Mouse (Mus musculus) limb, embryonic 13.5 days (tissue): Measurements from ENCODE around the gene Pdss2. TPM values are rescaled to one million over a fixed set of nuclear protein-coding genes. Genes with fewer than 3 reads are reported as not detected.

Experiments
- ATAC-seq: fragments of 200-750 bp; cut with Nextera tagmentation; 2 replicates; pipeline ENCODE4 v1.8.0; 2017; ENCODE audit warnings: low read depth, moderate number of reproducible peaks, moderate TSS enrichment; ENCODE audit not compliant: low FRiP score
- H3K27ac ChIP-seq: fragments of 300-500 bp; sonication (generic); 2 replicates; pipeline ENCODE4 v1.5.1; 2015; ENCODE audit warnings: inconsistent platforms, mild to moderate bottlenecking, moderate library complexity
- H3K27me3 ChIP-seq: fragments of 300-500 bp; sonication (generic); 2 replicates; pipeline ENCODE4 v1.6.1; 2015; ENCODE audit warnings: mild to moderate bottlenecking, inconsistent platforms
- H3K36me3 ChIP-seq: fragments of 300-500 bp; sonication (generic); 2 replicates; pipeline ENCODE4 v1.6.1; 2015; ENCODE audit warnings: inconsistent platforms, mild to moderate bottlenecking, moderate library complexity
- H3K4me1 ChIP-seq: fragments of 300-500 bp; sonication (generic); 2 replicates; pipeline ENCODE4 v1.6.1; 2015; ENCODE audit warnings: inconsistent platforms
- H3K4me2 ChIP-seq: fragments of 300-500 bp; sonication (generic); replicated peaks from 2 replicates; pipeline ENCODE4 v1.6.1; 2015; ENCODE audit warnings: inconsistent platforms, mild to moderate bottlenecking, moderate library complexity
- H3K4me3 ChIP-seq: fragments of 300-500 bp; sonication (generic); 2 replicates; pipeline ENCODE4 v1.5.1; 2015; ENCODE audit warnings: moderate library complexity, mild to moderate bottlenecking, inconsistent platforms
- H3K9ac ChIP-seq: fragments of 300-500 bp; sonication (generic); 2 replicates; pipeline ENCODE4 v1.6.1; 2015; ENCODE audit warnings: mild to moderate bottlenecking, inconsistent platforms
- H3K9me3 ChIP-seq: fragments of 300-500 bp; sonication (generic); 2 replicates; pipeline ENCODE4 v1.6.1; 2016; ENCODE audit warnings: inconsistent platforms
- whole genome bisulfite sequencing: fragments of 180-500 bp; shearing (Covaris S2); methylation state at CpG from one replicate; pipeline ENCODE4 v1.1.7; 2015; 5-methylcytosine and 5-hydroxymethylcytosine counted together
- polyA plus RNA-seq: library from polyadenylated mRNA; unstranded; fragments of >200 nt; fragmentation: Nextera tagmentation; extraction: Ambion mirVana; gene quantifications from 2 replicates; pipeline ENCODE4 v1.2.1, GENCODE M21; 2015

Pdss2 gene
- polyA plus RNA-seq, 1 experiment from 2014 or later = 12.7 TPM

DNA sequence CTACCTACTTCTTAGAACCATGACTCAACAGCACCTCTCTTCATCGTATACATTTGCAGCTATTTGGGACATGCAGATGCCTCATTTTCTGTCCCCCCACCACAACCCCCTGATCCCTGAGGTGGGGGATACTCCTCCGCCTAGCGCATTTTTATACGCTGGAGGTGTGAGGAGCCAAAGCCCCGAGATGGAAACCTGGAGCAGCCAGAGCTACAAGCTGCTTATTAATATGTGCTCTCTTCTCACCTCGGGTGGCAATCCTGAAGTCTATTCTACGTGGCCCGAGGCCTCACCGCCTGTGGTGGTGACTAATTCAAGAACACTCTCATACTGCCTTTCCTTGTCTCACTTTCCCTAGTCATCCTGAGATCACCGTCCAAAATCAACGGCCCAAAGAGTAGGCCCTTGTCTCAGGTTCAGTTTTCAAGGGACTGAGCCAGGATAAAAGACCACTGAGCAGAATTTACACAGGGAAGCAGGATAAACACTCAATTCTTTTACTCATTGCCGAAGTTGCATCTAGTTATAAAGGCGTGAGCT lies 3.9 kb upstream of the Pdss2 start:
- Histone ChIP-seq H3K9ac (no peak overlapping the region), H3K27ac (no peak overlapping the region)

DNA sequence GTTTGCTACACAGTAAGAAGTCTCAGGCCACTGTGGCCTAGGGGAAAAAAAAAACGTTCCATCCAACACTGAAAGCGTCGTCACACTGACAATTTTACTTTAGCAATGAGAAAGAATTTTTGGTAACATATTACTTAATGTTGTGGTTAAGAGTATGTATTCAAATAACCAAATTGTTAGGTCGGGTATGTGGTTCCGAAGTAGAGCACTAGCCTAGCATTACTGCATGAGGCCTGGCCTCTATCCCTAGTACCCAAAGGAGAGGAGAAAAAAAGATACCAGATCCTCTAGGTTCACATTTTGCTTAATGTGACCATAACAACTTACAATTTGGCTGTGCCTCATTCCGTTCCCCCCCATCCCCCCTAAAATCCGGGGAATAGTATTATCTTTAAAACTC lies 807 bp upstream of the Pdss2 start:
- no peak for ATAC-seq
- H3K4me1 ChIP-seq = peaks cover 13% of the 10 kb centered on the region; the same call in 1 of the 2 replicates
- peak overlapping the region; percentile 75 for H3K4me2 ChIP-seq
- peak overlapping the region; percentile 97 for H3K9ac ChIP-seq
- H3K4me3 ChIP-seq = peak overlapping the region; percentile 62
- peak overlapping the region; percentile 90 for H3K27ac ChIP-seq
- H3K9me3 ChIP-seq = no peaks in the 10 kb centered on the region
- H3K36me3 ChIP-seq = no peaks in the 10 kb centered on the region
- 20% methylated on average over 7 of the region's 7 CpGs for WGBS
- H3K27me3 ChIP-seq = no peaks in the 10 kb centered on the region

More for the DNA sequence above, 3.9 kb upstream of the Pdss2 start:
- Histone ChIP-seq H3K27me3 (no peaks in the 10 kb centered on the region), H3K4me1 (peaks cover 9% of the 10 kb centered on the region; the same call in 1 of the 2 replicates), H3K4me2 (no peak overlapping the region), H3K9me3 (no peaks in the 10 kb centered on the region), H3K4me3 (no peak overlapping the region), H3K36me3 (no peaks in the 10 kb centered on the region)
- no peak for ATAC-seq
- WGBS = 91% methylated on average over 13 of the region's 13 CpGs

DNA sequence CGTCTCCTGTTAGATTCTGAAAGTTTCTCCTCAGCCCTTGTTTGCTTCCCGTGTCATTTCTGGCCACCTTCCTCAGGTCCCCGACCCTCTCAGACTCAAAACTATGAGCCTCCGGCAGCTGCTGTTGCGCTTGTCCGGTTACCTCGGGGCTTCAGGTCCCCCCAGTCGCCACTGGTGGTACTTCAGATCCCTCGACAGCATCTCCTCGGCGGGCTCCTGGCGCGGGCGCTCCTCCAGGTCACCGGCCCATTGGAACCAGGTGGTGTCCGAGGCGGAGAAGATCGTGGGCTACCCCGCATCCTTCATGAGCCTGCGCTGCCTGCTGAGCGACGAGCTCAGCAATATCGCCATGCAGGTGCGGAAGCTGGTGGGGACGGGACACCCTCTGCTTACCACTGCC lies 373 bp downstream of the Pdss2 start:
- Histone ChIP-seq H3K9ac (peak overlapping the region; percentile 69), H3K27ac (peak overlapping the region; percentile 82), H3K4me1 (peaks cover 13% of the 10 kb centered on the region; the same call in 1 of the 2 replicates), H3K36me3 (no peaks in the 10 kb centered on the region), H3K9me3 (no peaks in the 10 kb centered on the region), H3K4me3 (peak overlapping the region; percentile 62), H3K4me2 (peak overlapping the region; percentile 75), H3K27me3 (no peaks in the 10 kb centered on the region)
- ATAC-seq = peak; percentile 60; the same call in 1 of the 2 replicates
- under 1% methylated on average over 25 of the region's 25 CpGs for WGBS

DNA sequence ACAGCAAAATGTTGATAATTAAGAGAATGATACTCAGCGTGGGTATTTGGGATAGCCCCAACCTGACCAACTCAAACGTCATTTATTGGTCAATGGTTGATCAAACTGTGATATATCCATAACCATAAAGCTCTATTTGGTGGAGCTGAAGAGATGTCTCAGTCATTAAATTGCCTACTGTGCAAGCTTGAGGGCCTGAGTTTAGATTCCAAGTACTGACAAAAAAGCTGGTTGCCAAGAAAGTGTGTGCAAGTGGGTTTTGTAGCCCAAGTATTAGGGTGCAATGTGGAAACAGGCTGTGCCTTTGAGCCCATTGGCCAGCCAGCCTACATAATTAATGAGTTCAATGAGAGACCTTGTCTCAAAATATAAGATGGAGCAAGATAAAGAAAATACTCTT lies 2.1 kb downstream of the Pdss2 start:
- no peaks in the 10 kb centered on the region for H3K27me3 ChIP-seq
- no peak overlapping the region for H3K27ac ChIP-seq
- 84% methylated on average over 2 of the region's 2 CpGs for WGBS
- H3K4me3 ChIP-seq = no peak overlapping the region
- no peaks in the 10 kb centered on the region for H3K36me3 ChIP-seq
- no peaks in the 10 kb centered on the region for H3K9me3 ChIP-seq
- no peak overlapping the region for H3K4me2 ChIP-seq
- H3K9ac ChIP-seq = no peak overlapping the region
- ATAC-seq = no peak
- H3K4me1 ChIP-seq = peaks cover 13% of the 10 kb centered on the region; the same call in 1 of the 2 replicates

DNA sequence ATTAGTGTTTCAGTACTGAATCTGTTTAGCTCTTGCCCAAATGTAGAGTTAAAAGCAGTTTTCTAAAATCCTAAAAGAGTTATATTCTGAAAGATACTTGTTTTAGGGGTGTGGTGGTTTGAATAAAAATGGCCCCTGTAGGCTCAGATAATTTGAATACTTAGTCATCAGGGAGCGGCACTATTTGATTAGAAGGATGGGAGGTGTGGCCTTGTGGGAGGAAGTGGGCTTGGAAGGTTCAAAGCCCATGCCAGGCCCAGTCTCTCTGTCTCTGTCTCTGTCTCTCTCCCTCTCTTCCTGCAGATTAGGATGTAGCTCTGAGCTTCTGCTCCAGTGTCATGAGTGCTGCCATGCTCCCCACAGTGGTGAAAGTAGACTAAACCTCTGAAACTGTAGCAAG lies 5.1 kb downstream of the Pdss2 start:
- Histone ChIP-seq H3K4me3 (no peak overlapping the region), H3K9me3 (no peaks in the 10 kb centered on the region), H3K4me2 (no peak overlapping the region), H3K9ac (no peak overlapping the region), H3K36me3 (no peaks in the 10 kb centered on the region), H3K4me1 (peaks cover 13% of the 10 kb centered on the region; the same call in 1 of the 2 replicates), H3K27ac (no peak overlapping the region), H3K27me3 (no peaks in the 10 kb centered on the region)
- 83% methylated on average over 1 of the region's 1 CpGs for WGBS
- ATAC-seq = no peak

DNA sequence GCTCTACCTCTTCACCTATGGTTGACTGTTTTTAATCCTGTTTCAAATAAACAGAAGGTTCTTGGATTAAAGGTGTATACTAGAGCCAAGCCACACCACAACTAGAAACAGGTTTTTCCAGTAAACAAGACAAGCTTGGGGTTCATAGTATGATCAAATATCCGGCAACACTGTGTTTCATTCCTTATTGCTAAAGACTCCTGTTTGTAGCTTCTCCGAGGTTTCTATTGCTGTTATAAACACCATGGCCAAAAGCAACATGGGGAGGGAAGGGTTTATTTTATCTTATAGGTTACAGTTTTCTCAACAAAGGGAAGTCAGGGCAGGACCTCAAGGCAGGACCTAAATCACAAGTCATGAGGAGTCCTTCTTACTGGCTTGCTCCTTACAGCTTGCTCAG lies 8.0 kb downstream of the Pdss2 start:
- 87% methylated on average over 2 of the region's 2 CpGs for WGBS
- Histone ChIP-seq H3K4me1 (0 out of 2 replicates have a peak, but pooled peaks cover 5% of the 10 kb centered on the region), H3K4me3 (no peak overlapping the region), H3K27ac (no peak overlapping the region), H3K4me2 (no peak overlapping the region), H3K27me3 (no peaks in the 10 kb centered on the region), H3K36me3 (no peaks in the 10 kb centered on the region), H3K9ac (no peak overlapping the region), H3K9me3 (no peaks in the 10 kb centered on the region)
- no peak for ATAC-seq

DNA sequence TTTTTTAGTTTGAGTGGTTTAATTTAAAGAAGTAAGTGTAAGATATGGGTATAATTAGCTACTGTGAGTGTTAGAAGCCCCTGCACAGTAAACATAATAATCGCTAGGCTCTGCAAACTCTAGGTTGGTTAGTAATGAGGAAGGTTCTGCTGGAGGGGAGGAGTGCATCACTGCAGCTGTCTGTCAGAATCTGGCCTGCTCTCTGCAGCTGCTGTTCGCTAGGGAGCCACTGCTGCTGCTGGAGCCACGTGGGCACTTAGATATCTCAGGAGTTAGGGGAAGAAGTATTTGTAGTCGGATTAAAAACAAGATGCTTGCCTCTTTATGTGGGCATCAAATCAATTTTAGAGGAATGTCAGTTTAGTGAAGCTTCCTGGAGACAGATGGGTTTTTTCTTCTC lies 13.2 kb downstream of the Pdss2 start:
- 43% methylated on average over 4 of the region's 4 CpGs for WGBS

DNA sequence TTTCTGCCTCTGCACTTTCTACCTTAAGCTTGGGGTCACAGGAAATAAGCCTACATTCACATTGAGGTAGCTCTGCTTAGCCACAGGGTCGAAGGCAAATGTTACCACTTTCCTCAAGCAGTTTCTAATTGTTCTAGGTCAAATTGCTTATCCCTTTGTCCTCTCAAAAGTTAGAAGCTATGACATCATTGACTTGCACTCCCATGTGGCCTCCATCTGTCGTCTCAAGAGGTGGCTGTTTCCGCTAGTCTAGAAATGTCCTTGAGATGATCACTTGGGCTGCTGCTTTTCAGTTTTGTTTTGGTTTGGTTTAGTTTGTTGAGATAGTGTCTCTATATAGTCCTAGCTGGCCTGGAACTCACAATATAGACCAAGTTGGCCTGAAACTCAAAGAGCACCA lies 13.7 kb downstream of the Pdss2 start:
- no peak for ATAC-seq
- Histone ChIP-seq H3K36me3 (0 out of 2 replicates have a peak, but pooled peaks cover 2% of the 10 kb centered on the region), H3K9ac (0 out of 2 replicates have a peak overlapping the region, but pooled peaks have one; percentile 19), H3K27me3 (no peaks in the 10 kb centered on the region), H3K4me2 (no peak overlapping the region), H3K9me3 (peaks cover 8% of the 10 kb centered on the region; the same call in 1 of the 2 replicates), H3K4me3 (no peak overlapping the region), H3K27ac (no peak overlapping the region), H3K4me1 (0 out of 2 replicates have a peak, but pooled peaks cover 5% of the 10 kb centered on the region)
- 77% methylated on average over 3 of the region's 3 CpGs for WGBS

More for the DNA sequence above, 13.2 kb downstream of the Pdss2 start:
- H3K4me2 ChIP-seq = no peak overlapping the region
- no peaks in the 10 kb centered on the region for H3K27me3 ChIP-seq
- no peak overlapping the region for H3K27ac ChIP-seq
- H3K4me1 ChIP-seq = 0 out of 2 replicates have a peak, but pooled peaks cover 5% of the 10 kb centered on the region
- H3K9ac ChIP-seq = 0 out of 2 replicates have a peak overlapping the region, but pooled peaks have one; percentile 19
- no peaks in the 10 kb centered on the region for H3K36me3 ChIP-seq
- ATAC-seq = no peak
- peaks cover 4% of the 10 kb centered on the region; the same call in 1 of the 2 replicates for H3K9me3 ChIP-seq
- no peak overlapping the region for H3K4me3 ChIP-seq

DNA sequence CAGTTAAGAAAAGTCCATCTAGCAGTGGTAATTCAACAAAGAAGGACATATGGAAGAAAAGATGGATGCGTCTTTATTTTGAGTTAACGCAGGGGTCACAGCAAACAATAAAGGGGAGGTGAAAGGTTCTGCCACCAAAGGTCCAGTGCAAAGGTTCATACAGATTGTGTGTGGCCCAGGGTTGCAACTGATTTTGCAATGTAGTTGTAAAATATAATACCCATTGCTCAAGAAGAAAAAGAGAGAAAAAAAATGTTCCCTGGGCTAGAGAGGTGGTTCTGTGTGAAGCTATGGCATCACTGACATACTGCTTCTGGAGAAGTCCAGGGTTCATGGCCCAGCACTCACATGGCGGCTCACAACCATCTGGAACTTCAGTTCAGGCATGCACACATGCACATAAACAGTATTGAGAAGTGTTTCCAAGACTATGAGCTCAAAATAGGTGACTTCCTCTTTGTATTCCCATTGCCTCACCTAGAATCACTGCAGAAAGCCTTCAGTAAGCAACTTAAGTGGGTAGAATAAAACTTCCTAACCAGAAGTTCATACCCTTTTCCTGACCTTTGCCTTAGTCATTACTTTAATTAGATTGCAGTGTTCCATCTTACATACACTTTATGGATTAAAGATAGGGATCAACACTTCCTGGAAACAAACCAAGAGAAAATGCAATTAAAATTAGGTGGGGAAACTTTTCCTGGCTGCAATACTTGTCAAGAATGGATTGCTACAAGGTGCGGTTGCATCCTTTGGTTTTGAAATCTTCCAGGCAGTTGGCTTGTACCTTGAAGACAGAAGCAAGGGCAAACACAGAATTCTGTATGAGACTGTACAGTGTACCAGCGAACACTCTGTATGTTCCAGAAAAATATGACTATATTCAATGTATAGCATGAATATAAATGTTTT lies 14.7 kb downstream of the Pdss2 start:
- Histone ChIP-seq H3K36me3 (0 out of 2 replicates have a peak, but pooled peaks cover 3% of the 10 kb centered on the region), H3K27me3 (no peaks in the 10 kb centered on the region), H3K4me1 (no peaks in the 10 kb centered on the region), H3K27ac (no peak overlapping the region), H3K9me3 (peaks cover 10% of the 10 kb centered on the region; the same call in 1 of the 2 replicates), H3K4me3 (no peak overlapping the region), H3K4me2 (no peak overlapping the region), H3K9ac (no peak overlapping the region)
- whole genome bisulfite sequencing = 93% methylated on average over 5 of the region's 5 CpGs
- no peak for ATAC-seq

DNA sequence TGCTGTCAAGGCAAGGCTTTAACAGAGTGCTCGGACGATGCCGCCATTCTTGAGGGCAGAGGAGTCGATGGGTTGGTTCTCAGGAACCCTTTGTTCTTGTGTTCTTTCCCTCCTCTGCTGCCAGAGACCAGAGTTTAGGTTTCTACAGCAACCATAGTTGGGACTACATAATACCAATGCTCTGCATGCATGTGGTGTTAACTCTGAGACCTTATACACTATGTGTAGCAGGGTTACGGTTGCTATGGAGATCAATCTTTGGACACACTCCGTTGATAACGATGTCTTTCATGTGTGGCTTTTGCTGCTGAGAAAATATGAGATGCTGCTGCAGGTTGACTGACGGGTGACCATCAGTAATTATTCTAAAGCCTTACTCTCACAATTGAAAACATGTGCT lies 20.9 kb downstream of the Pdss2 start:
- Histone ChIP-seq H3K9ac (no peak overlapping the region), H3K36me3 (0 out of 2 replicates have a peak, but pooled peaks cover 3% of the 10 kb centered on the region), H3K4me3 (no peak overlapping the region), H3K4me2 (no peak overlapping the region), H3K4me1 (peaks cover 27% of the 10 kb centered on the region), H3K9me3 (peaks cover 10% of the 10 kb centered on the region; the same call in 1 of the 2 replicates), H3K27ac (no peak overlapping the region), H3K27me3 (no peaks in the 10 kb centered on the region)
- no peak for ATAC-seq
- WGBS = 85% methylated on average over 8 of the region's 8 CpGs

DNA sequence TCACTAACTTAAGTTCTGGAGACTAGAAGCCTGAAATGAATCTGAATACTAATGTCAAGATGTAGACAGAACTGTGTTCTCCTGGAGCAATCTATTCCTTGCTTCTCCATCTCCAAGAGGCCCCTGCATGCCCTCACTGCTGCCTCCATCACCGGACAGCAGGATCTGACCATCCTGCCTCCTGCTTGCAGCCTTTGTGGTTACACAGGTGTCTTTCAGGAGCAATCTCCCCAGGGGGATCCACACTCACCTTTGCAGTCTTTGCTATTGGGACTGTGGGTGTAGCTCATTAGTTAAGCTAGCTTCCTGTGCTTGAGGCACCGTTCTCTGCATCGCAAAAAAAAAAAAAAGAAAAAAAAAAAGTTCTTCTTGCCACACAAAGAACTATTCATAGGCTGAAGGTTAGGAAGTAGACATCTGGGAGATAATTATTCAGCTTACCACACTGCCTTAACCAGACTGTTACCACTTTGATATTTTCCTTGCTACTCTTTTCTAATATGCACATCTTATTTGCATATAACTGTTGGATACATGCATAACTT lies 23.0 kb downstream of the Pdss2 start:
- WGBS = 40% methylated on average over 3 of the region's 3 CpGs
- no peaks in the 10 kb centered on the region for H3K27me3 ChIP-seq

More for the DNA sequence above, 23.0 kb downstream of the Pdss2 start:
- H3K4me1 ChIP-seq = peaks cover 39% of the 10 kb centered on the region
- no peak overlapping the region for H3K9ac ChIP-seq
- H3K4me2 ChIP-seq = no peak overlapping the region
- peaks cover 8% of the 10 kb centered on the region; the same call in 1 of the 2 replicates for H3K9me3 ChIP-seq
- H3K27ac ChIP-seq = no peak overlapping the region
- no peak for ATAC-seq
- no peak overlapping the region for H3K4me3 ChIP-seq
- H3K36me3 ChIP-seq = 0 out of 2 replicates have a peak, but pooled peaks cover 3% of the 10 kb centered on the region
